Mouse (Mus musculus) gastrocnemius, adult 8-10 months (tissue): ENCODE measurements around the gene Sap30bp. TPM values are rescaled to one million over a fixed set of nuclear protein-coding genes. Genes with fewer than 3 reads are reported as not detected.

ENCODE experiments used
- DNase-seq, 2 experiments: peaks; one replicate each; pipeline ENCODE4 v3.0.0; 2022; ENCODE audit warnings: low spot score in 2 of 2
- total RNA-seq, 4 experiments: library from RNA; stranded (reverse); gene quantifications; 2 replicates each; pipeline ENCODE4 v1.2.4; 2022

The Sap30bp gene
- total RNA-seq, 4 experiments from 2014 or later = 7.7 to 15.7 (median 9.7) TPM

- no peak for DNase-seq
Observed at GRCm38 (mm10) chr11:115955195-115955858, 22.2 kb downstream of the Sap30bp start.

DNA sequence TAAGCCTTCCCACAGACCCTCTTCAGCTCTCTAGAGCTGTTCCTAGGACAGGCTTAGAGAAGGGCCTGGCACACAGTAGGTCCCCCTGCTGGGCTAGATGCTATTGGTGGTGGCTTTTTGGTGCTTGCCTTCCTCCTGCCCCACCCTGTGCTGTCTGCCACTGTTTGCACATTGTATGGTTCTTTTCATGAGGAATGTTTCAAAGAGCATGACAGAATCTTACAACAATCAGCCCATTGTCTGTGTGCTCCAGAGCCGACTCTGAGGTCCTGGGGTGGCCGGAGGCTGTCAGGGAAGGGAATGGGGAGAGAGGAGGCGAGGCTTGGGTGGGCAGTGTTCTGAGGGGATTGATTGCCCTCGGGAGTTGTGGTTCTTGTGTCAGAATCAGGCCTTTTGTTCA, 23.4 kb downstream of the Sap30bp start:
- DNase-seq = no peak

GRCm38 (mm10) chr11:115957971-115958370, 24.9 kb downstream of the Sap30bp start:
- no peak for DNase-seq

DNA sequence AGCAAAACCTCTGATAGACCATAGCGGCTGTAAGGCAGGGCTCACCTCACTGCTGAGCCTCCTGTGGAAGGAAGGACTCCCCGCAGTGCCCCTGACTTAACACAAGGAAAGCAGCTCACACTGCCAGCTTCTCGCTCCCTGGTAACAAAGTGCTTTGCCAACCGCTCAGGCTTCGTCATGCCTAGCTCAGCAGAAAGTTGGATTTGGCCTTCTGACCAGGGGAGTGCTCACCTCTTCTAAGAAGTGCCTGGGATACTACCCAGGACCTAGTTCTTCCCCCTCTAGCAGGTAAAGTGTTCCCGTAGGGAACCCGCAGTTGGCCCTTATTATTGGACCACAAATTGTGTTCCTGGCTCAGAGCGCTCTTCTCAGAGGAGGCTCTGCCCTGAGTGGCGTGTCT, 25.9 kb downstream of the Sap30bp start:
- DNase-seq = no peak

DNA sequence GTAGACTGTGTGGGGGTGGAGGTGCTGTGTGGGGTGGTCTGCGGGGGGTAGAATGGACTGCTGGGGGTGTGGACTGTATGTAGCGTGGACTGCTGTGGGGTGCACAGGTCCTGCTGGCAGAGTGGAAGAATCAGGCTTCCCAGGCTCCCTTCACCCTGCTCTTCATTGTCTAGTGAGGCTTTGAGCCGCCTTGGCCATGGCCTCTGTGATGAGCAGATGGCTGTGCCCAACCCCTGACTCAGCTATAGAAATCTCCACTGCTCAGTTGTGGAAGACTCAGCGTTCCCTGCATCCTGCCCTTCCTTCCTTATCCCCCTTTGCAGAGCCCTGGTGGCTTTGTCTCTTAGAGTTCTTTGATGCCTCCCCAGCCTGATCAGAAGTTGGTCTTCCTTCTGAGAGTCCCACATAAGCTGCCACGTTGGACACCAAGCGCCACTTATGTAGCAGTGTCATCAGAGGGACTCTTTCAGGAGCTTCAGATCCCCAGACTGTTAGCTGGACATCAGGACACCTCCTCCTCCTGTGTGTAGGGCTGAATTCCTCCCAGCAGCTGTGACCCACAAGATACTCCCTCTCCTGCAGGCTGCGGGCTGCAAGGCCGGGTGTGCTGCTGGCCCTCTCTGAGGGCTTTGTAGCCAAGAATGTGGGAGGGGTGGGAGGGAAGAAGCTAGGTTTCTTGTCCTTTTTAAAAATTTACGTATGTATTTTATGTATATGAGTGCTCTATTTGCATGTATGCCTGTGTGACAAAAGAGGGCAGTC, 29.8 kb downstream of the Sap30bp start:
- no peak for DNase-seq

DNA sequence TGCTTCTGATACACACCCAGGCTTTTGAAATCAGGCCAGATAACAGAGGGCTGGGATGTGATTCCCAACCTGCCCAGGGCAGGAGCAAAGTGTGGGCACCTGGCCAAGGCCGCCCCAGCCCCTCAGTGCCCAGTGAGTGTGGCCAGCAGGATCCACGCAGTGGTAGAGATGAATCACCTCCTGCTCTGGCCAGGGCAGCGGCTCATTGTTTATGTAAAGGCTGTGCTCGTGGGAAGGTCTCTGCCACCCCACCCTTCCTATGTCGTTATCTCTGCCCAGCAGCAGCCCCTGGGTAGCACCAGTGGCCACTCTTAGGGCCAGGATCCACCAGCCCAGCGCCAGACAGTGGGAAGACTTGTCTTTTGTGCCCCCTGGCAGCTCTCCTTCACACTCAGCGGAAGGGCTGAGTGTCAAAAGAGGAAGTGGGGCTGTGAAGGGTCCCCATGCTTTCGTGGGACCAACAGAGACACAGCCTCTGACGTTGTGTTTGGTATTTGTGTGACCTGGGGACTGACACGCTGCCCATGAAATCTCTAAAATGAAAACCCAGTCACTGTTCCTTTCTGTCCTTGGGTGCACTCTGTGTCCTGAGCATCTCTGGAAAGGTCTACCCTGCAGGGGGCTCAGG, 32.0 kb downstream of the Sap30bp start:
- DNase-seq = no peak

GRCm38 (mm10) chr11:115968731-115969405, 35.8 kb downstream of the Sap30bp start:
- no peak for DNase-seq

GRCm38 (mm10) chr11:115970006-115970673, 37.1 kb downstream of the Sap30bp start:
- DNase-seq = no peak

GRCm38 (mm10) chr11:115971016-115971415, 37.9 kb downstream of the Sap30bp start:
- DNase-seq = no peak

DNA sequence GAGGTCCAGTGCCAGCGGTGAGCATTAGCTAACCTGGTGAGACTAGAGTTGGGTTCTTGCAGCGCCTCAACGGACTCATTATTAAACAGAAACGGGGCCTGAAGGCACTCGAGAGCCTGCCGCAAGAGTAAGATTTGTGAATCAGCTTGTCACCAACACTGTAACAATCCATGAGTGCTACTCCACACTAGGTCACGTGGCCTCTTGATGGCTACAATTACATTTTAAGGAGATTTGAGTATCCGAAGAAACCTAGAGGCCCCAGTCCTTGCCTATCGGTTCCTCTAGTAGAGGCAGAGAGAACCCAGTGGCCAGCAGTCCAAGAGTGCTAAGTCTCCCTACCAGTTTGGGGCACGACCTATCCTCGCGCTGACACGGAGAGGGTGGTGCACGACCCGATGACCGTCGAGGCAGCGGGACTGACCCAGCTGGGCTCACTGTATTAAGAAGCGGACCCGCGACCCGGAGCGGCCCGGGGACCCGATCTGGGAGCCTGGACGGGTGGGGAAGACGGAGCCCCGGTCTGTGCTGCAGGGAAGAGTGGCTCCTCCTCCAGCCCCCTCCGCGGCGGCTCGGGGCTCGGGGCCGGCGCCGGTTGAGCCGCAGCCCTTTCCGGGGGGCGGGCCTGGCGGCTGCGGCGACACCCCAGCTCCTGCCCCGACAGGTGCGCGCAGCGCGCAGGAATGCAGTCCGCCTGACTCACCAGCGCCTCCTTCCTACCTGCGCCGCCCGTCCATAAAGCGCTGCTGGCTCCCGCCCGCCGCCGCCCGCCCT, 41.4 kb downstream of the Sap30bp start, which contains the start of gene Itgb4:
Itgb4 (plus strand) TSS at position 401 of the 774 bp plus-strand sequence.
- DNase-seq = no peak

- no peak for DNase-seq
Observed at GRCm38 (mm10) chr11:115975083-115975420, 42.0 kb downstream of the Sap30bp start.

DNA sequence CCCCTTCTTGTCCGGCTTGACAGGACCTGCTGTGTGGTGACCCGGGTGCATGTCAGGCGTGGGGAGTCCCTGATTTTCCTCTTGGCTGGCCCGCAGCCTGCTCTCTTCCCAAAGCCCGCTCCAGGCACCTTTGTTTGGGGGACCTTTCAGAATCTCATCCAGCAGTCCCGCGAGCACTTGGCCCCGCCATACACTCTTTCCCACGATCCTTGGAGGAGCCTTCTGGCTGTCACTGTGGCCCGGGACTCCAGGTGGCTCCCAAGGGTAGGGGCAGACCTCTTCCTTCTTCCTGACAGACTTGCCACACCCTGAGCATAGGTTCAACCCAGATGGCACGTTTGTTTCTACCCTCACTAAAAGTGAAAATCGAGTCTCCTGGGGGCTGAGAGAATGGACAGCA, 42.5 kb downstream of the Sap30bp start:
- DNase-seq = no peak

DNA sequence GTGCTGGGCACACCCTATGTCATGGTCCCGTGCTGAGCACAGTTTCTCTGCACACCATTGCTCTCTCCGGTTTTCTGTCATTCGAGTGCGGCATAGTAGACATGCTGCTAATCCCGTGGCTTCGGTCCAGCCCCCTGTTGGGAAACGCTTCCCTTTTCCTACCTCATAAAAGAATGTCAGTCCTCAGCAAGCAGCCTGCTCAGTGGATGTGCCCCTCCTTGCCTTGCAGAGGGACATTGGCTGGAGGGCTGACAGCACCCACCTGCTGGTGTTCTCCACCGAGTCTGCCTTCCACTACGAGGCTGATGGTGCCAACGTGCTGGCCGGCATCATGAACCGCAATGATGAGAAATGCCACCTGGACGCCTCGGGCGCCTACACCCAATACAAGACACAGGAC, 49.4 kb downstream of the Sap30bp start:
- DNase-seq = no peak

DNA sequence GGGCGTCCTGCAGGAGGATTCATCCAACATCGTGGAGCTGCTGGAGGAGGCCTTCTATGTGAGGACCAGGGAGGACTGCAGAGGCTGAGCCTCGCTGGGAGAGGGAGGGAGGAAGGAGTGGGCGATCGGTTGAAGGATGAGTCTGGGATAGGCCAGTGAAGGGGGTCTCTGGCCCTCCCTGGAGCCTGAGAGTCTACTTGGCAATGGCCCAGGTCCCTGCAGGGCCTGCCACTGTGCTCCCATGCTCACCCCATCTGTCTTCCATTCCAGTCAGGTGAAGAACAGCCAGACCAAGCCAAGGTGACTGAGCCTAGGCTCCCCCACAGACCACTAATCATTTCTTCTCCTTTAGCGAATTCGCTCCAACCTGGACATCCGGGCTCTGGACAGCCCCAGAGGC, 50.2 kb downstream of the Sap30bp start:
- no peak for DNase-seq

DNA sequence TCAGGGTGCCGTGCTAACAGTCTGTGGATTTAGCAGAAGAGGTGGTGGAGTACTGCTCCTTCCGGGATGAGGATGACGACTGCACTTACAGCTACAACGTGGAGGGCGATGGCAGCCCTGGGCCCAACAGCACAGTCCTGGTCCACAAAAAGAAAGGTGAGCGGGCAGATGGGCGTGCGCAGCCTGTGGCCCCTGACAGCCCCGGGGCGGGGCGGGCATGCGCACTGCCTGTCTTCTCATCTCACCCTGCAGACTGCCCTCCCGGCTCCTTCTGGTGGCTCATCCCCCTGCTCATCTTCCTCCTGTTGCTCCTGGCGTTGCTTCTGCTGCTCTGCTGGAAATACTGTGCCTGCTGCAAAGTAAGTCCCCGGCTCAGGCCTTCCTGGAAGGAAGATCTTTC, 56.6 kb downstream of the Sap30bp start:
- no peak for DNase-seq

- no peak for DNase-seq
Observed at GRCm38 (mm10) chr11:115992098-115992497, 59.0 kb downstream of the Sap30bp start.

DNA sequence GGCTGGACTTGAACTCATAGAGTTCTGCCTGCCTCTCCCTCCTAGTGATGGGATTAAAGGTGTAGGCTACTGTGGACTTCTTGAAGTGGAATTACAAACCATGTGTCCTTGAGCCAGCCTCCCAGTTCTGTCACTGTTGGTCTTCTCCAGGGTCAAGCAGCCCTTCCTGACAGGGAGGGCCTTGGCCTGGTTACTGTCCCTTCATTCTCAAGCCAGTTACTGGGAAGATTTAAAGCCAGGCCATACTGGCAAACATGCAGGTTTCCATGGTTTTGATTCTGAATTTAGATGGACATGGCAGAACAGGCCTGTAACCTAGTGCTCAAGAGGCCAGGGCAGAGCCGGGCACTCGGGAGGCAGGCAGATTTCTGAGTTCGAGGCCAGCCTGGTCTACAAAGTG, 62.2 kb downstream of the Sap30bp start:
- no peak for DNase-seq

- DNase-seq = no peak
Observed at GRCm38 (mm10) chr11:115997047-115997446, 64.0 kb downstream of the Sap30bp start.

DNA sequence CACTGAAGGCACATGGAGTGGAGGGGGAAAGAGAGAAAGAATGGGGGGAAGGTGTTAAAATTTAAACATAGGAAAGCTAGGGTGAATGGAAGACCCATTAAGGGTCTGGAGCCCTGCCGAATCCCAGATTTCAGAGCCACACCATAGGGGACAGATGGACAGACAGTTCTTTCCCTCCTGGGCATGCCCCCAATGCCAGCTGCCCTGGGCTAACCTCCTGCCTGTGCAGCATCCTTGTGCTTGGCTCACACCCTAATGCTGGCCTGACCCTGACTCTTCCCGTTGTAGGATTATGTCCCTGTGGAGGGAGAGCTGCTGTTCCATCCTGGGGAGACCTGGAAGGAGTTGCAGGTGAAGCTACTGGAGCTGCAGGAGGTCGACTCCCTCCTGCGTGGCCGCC, 64.6 kb downstream of the Sap30bp start:
- no peak for DNase-seq

- DNase-seq = no peak
Observed at GRCm38 (mm10) chr11:115999027-115999426, 65.9 kb downstream of the Sap30bp start.
